Mouse (Mus musculus): ENCODE results near the gene Irgc1.
"Not testable (repeated sequence)": the region's sequence is repeated elsewhere in the genome, so short reads cannot be mapped to it uniquely, and the experiment has no call there.

Gene Irgc1

GRCm38 (mm10) chr7:24405649-24406048 lies 46.4 kb downstream of the Irgc1 start:
- no peak for ATAC-seq (ENCODE audit: insufficient number of reproducible peaks, low FRiP score, low TSS enrichment)

- ATAC-seq (ENCODE audit: insufficient number of reproducible peaks, low FRiP score, low TSS enrichment): no peak
These were observed 49.2 kb downstream of the Irgc1 start for GRCm38 (mm10) chr7:24402851-24403250.

DNA sequence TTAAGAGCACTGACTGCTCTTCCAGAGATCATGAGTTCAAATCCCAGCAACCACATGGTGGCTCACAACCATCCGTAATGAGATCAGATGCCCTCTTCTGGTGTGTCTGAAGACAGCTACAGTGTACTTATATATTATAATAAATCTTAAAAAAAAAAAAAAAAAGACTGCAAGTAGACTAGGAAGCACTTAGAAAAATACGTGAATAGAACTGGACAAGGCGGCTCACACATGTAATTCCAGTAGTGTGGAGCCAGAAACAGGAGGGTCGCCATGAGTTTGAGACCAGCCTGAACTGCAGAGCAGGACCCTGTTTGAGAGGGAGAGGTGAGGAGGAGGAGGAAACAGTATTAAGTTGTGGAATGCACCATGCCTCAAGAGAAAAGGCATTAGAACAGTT lies 51.6 kb downstream of the Irgc1 start:
- not testable (repeated sequence) for ATAC-seq (ENCODE audit: insufficient number of reproducible peaks, low FRiP score, low TSS enrichment)

DNA sequence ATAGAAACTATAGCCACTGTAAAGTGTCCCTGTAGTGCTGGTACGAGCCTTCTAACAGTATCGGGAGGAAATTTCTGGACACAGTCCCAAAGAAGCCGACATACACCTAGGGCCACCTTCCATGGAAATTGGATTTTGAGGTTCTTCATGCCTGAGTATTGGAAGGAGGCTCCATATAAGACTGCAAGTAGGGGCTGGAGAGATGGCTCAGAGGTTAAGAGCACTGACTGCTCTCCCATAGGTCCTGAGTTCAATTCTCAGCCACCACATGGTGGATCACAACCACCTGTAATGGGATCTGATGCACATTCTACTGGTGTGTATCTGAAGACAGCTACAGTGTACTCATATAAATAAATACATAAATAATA lies 52.0 kb downstream of the Irgc1 start:
- no peak for ATAC-seq (ENCODE audit: insufficient number of reproducible peaks, low FRiP score, low TSS enrichment)

DNA sequence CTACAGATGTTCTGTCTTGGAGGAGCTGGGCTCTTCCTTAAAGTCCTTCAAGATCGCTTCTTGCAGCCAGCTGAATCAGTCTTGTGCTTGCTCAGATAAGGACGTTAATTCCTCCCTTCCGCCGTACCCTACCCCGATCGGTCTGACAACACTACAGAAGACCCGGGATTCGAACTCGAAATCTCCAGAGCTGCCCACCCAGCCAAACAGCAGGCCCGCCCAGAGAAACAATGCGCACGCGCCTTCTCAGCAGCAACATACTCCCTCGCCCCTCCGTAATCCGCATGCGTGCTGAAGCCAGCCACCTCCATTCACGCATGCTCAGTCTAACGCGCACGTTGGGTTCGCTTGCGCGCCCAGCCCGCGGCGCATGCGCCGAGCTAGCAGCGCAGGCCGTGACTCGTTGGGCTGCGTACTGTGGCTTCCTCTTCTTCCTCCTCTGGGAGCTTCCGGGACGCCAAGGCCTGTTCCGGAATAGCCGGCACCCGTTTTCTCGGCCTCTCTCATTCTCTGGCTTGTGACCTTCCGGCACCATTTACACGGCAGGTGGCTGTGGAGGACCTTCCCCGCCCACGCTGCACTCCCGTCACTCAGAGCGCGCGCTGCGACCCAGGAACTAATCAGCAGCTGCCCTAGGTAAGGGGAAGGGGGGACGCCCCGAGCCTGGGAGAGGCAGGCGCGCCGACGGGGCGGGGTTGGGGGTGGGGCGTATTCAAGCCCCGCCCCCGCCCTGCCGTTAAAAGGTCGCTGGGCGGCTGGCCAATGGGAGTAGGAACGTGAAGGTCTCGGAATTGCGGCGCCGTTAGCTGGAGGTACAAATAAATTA lies 52.6 kb downstream of the Irgc1 start, which contains the start of gene Smg9:
TSS of gene Smg9 (plus strand) at position 364 of the 826 bp plus-strand sequence.
- peak; percentile 93 for ATAC-seq (ENCODE audit: insufficient number of reproducible peaks, low FRiP score, low TSS enrichment)

DNA sequence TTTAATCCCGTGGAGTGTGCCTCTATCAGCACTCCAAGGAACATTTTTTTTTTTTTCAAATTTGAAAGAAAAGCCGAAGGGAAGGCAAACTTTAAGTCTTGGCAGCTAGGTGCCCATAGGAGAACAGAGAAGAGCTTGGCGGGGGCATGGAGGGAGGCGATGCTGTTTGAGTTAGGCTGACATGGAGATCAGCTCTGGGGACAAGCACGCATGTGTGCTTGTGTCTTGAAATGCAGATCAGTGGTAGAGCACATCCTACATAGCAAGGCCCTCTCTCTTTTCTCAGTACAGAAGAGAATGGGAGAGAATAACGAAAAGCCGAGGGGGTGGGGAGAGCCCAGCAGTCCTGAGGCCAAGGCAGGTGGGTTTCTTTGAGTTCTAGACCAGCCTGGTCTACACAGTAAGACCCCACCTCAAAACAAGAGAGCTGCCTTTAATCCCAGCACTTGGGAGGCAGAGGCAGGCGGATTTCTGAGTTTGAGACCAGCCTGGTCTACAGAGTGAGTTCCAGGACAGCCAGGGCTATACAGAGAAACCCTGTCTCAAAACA lies 53.7 kb downstream of the Irgc1 start:
- ATAC-seq (ENCODE audit: insufficient number of reproducible peaks, low FRiP score, low TSS enrichment): no peak

DNA sequence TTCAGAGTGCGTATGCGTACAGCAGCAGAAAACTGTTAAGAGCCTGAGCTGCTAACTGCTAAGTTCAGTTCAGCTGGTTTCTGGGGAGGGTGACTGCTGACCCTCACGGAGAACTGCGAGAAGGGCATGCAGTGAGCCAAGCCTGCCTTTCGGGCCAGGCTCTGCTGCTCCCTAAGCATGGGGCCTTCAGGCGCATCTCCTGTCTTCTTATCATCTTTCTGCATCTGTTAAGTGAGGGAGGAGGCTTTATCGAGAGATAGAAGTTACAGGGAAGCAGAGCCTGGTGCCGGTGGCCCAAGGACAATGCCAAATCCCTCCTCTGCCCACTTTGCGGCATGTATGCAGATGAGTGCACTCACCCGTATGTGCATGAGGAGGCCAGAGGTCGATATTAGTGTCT lies 55.3 kb downstream of the Irgc1 start:
- no peak for ATAC-seq (ENCODE audit: insufficient number of reproducible peaks, low FRiP score, low TSS enrichment)

DNA sequence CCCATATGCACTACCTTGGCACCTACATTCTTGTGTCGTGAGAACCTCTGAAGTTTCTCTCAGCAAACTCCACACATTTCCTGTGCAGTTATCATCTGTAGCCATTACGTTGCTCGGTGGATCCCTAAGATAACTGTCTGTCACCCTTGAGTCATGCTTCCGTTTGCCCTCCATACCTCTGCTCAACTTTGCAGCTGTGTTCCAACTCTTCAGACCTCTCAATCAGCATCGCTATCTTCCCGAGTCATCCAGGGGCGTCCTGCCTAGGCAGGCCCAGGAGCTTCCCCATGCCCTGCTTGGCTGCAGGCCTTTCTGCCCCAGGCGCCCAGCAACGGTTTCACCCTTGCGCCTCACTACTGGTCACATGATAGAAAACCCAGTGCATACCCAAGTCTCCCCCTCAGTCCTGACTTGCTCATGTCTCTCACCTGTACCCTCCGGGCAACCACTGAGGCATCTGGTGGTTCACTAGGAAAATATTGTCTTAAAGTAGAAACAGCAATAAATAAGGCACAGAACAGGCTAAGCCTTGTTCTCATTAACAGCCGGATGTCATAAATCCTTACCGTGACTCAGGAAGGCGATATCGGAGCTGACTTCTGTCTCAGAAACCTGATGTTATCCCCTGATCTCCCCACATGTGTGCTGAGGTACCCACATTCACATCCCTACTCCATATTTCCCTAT lies 57.5 kb downstream of the Irgc1 start:
- no peak for ATAC-seq (ENCODE audit: insufficient number of reproducible peaks, low FRiP score, low TSS enrichment)

DNA sequence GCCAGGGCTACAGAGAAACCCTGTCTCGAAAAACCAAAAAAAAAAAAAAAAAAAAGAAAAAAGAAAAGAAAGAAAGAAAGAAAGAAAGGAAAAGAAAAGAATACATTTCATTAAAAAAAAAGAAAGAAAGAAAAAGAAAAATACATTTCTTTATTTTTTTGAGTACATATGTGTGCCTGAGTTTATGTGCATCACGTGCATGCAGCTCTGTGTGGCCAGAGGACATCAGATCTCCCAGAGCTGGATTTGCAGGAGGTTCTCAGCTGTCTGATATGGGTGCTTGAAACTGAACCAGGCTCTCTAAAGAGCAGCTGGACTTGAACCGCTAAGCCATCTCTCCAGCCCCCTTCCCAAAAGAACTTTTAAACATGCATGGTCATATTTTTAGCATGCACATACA lies 58.0 kb downstream of the Irgc1 start:
- ATAC-seq (ENCODE audit: insufficient number of reproducible peaks, low FRiP score, low TSS enrichment): no peak

GRCm38 (mm10) chr7:24391687-24392086 lies 60.4 kb downstream of the Irgc1 start:
- no peak for ATAC-seq (ENCODE audit: insufficient number of reproducible peaks, low FRiP score, low TSS enrichment)

GRCm38 (mm10) chr7:24391077-24391476 lies 61.0 kb downstream of the Irgc1 start:
- ATAC-seq (ENCODE audit: insufficient number of reproducible peaks, low FRiP score, low TSS enrichment): no peak

GRCm38 (mm10) chr7:24390512-24390911 lies 61.6 kb downstream of the Irgc1 start:
- ATAC-seq (ENCODE audit: insufficient number of reproducible peaks, low FRiP score, low TSS enrichment): no peak

GRCm38 (mm10) chr7:24389516-24390187 lies 62.4 kb downstream of the Irgc1 start:
- ATAC-seq (ENCODE audit: insufficient number of reproducible peaks, low FRiP score, low TSS enrichment): no peak

DNA sequence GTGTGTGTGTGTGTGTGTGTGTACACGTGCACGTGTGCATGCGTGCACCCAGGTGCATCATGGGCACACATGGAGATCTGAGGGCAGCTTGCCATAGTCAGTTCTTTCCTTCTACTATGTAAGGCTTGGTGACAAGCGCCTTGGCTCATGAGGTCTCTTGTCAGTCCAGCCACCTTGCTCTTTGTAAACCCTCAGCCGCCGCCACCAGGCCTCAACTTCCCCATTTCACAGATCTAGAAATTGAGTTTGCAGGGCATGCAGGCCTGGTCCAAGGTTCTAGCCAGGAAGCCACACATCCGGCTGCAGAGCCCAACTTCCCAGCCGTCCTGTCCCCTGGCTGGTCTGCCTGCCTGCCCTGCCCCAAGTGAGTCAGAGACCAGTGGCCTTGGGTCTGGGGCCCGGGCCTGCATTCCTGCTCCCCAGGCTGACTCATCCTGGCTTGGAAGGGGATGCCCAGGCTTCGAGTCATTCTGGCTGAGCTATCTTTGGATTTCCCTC lies 65.0 kb downstream of the Irgc1 start:
- ATAC-seq (ENCODE audit: insufficient number of reproducible peaks, low FRiP score, low TSS enrichment): no peak

DNA sequence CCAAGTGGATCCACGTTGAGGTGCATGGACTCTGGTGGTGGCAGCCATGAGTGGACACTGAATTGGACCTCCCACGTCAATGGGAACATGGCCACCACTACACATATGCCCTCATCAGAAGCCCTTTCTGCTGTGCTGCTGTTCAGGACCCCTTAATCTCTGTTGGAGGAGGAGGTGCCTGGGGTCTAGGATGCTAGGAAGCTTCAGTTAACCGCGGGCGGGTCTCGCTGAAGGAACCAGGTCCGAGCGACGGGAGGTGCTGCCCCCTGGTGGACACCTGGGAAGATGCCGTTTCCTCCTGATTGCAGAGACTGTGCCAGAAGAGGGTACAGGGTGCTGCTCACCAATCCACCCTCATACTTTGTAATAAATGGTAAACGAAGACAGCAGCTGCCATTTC lies 67.3 kb downstream of the Irgc1 start:
- 0 out of 2 replicates have a peak, but pooled peaks have one; percentile 31 for ATAC-seq (ENCODE audit: insufficient number of reproducible peaks, low FRiP score, low TSS enrichment)

- no peak for ATAC-seq (ENCODE audit: insufficient number of reproducible peaks, low FRiP score, low TSS enrichment)
These were observed 68.0 kb downstream of the Irgc1 start for GRCm38 (mm10) chr7:24384070-24384469.

DNA sequence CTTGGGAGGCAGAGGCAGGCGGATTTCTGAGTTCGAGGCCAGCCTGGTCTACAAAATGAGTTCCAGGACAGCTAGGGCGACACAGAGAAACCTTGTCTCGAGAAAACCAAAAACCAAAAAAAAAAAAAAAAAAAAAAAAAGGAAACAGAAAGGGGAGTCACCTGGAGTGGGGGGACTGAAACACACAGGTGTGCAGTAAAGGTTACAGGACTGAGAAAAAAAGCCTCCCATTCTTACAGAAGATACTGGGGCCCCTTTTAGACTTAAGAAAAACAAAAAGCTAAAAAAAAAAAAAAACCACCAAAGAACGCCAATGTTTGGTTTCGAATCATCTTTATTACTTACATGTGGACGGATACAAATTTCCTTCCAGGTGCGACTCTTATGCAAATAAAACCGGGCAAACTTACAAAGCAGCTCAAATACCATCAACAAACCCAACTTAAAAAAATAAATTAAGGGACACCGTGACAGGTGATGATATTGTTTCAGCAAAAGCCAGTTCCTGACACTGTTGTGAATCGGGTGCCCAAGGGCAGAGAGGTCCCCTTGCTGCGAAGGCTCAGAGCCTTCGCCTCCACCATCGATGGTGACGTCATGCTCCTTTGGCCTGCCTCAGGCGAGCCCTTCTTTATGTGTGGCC lies 69.2 kb downstream of the Irgc1 start:
- ATAC-seq (ENCODE audit: insufficient number of reproducible peaks, low FRiP score, low TSS enrichment): no peak
